Mouse (Mus musculus) hindlimb bud, embryonic 11.5 days (tissue): Measurements from ENCODE around the gene Gm4070.
"Not testable (repeated sequence)": the region's sequence is repeated elsewhere in the genome, so short reads cannot be mapped to it uniquely, and the experiment has no call there.

Experiments used
- DNase-seq: peaks from one replicate; pipeline ENCODE4 v3.0.0-alpha.2; 2012; ENCODE audit warnings: low read depth, low spot score; ENCODE audit errors: extremely low spot score

Gm4070 gene

DNA sequence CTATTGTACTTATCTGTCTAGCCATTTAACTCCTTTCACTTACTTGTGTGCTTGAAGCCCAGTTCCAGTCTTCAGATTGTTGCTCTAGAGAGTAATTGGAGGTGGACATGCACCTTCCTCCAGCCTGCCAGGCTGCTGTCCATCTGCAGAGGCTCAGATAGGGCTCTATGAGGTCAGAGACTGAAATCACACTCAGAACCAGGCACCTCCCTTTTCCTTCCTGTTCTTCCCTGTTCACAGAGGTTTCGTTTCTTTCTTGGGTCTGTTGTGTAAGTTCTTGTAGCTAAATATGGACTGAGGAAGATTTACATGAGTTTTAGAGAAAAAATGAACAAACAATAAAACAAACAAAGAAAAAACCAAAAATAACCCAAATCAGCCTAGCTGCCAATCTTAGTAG is at the start of gene Gm4070:
Gm4070 (minus strand) TSS at position 156 of the 400 bp plus-strand sequence.
- not testable (repeated sequence) for DNase-seq

DNA sequence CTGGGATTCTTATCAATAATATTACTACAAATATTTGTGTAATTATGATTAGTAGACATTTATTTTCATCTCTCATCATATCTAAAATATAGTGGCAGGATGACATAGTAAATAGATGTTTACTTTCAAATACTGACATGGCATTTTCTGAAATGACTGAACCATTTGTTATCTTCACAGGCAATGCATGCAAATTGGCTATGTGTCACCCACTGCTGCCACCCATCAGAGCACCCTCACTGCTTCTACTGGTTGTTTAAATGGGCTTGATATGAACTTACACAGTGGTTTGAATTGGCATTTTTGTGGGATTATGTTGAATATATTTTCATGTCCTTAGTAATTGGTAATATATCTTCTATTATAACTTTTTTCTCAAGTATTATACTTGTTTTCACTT is 773 bp upstream of the Gm4070 start:
- DNase-seq, result not testable (repeated sequence)

DNA sequence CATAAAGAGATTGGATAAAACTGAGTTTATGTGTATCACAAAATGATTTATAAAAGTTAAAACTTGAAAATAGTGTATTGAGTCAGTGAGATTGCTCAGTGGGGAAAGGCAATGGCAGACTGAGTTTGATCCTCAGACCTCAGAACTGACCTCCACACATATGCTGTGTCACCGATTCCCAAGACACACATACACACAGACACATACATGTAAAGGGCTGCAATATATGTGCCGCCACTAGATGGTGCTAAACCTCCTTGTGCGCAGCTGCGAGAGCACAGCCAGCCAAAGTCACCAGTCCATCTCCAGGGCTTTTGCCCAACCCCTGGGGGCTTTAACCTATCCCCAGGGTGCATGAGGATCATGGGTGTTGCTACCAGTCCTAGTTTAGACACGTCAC is 1.4 kb downstream of the Gm4070 start:
- DNase-seq, result not testable (repeated sequence)

- DNase-seq, result not testable (repeated sequence)
Measured at GRCm38 (mm10) chr7:105945238-105945637, 8.5 kb downstream of the Gm4070 start.

DNA sequence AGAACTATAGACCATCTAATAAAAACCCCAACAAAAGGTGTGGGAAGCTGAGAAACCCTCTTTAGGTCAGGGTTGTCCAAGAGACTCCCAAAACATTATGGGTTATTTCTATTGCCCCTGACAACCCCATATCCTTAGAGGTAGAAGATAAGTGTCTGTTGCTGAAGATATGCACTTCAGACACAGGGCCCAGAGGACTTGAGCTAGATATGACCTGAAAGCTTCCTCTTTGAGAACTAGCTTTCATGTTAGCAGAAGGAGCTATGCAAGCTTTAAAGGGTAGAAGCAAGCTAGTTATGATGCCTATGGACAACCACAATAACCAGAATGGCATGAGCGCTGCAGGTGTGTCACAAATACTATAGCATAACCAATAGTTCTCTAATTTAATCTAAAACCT is 21.6 kb downstream of the Gm4070 start:
- not testable (repeated sequence) for DNase-seq

- DNase-seq, result not testable (repeated sequence)
Measured at GRCm38 (mm10) chr7:105883588-105884336, 70.0 kb downstream of the Gm4070 start.

GRCm38 (mm10) chr7:105879717-105880484 is 73.9 kb downstream of the Gm4070 start:
- DNase-seq, result not testable (repeated sequence)

DNA sequence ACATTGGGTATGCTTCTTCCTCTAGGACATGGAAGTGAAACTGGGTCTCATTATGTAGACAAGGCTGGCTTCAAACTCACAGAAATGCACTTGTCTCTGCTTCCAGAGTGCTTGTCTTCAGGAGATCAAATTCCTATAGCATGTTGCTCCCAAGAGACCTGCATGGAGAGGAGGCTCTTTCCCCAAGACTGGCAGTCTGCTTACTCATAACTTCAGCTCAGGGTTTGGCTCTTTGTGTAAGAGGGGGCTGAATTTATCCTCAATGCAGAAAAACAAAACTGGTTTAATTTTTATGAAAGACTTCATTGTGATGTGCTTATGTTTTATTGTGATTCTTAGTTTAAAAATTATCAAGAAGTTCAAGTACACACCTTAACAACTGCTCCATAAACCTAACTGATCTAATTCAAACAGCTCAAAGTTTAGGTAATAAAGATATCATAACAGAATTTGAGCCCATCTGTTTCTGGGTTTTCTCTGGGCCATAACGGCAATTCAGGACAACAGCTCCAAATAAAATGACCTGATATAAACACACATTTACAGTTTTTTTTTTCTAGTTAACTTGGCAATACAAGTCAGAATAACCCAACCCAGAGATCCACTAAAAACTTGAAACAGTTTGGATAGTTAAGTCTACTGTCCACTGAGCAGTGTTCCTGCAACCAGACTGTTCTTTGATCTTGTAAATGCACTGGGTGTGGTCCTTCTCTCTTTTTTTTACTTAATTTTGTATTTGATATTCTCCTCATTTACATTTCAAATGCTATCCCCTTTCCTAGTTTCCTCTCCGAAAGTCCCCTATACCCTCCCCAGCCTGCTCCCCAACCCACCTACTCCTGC is 97.8 kb downstream of the Gm4070 start:
- not testable (repeated sequence) for DNase-seq
